Mouse (Mus musculus) megakaryocyte, embryonic 14.5 days (primary cell): ENCODE results near the gene Slc25a36.

Experiments used
- FLI1 ChIP-seq: IDR thresholded peaks from 2 replicates; pipeline ENCODE4 v1.6.1; 2012; ENCODE audit warnings: low read length, inconsistent platforms, mixed read lengths
- GATA1 ChIP-seq: IDR thresholded peaks from 3 replicates; pipeline ENCODE4 v1.6.1; 2012; ENCODE audit warnings: mixed read lengths, low read length, inconsistent platforms, borderline replicate concordance

DNA sequence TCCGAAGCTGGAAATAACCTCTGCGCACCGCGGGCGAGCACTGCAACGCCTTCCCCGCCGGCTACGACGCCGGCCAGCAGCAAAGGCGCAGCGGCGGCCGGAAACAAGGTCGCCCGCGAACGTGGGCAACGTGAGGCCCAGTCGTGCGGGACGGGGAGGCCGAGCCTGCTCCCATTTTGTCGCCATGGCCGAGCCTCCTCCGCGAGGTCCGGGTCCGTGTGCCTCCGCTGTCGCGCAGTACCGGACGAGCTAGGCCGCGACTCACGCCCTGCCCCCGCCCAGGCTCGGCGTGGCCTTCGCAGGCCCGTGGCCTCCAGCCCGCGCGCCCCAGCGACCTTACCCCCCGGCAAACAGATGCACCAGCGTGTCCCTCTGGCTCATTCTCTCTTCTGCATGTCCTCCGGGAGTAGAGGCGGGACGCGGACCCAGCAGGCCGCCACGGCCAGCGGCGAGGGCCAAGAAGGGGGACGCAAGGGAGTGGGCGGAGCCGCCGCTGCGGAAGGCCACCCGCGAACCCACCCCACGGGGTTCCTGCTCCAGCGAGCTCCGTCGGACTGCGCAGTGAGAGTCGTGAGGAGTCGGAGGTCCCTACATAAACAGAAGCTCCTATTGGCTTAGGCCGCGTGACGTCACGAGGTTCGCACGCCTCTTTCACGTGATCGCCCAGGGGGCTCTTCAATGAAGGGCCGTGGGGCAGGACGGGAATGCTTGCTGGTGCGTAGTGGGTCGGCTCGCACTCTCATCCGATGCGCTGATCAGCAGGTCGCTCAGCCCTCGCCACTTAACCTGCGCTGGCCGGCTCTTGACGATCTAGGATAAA is at the start of gene Slc25a36:
- TF ChIP-seq GATA1 = no peak
- TF ChIP-seq FLI1 = no peak
